Mouse (Mus musculus) T-helper 2 cell (primary cell): Measurements from ENCODE around the gene Shroom3.

Experiments used
- in situ Hi-C: fragments of 300-600 bp; cut with MboI, MseI; formaldehyde crosslinking; loops from one replicate; pipeline ENCODE4 v1.15.1; 2025; ENCODE audit warnings: high pct_unique_total_duplicates

The Shroom3 gene

GRCm38 (mm10) chr5:92751488-92751887 is 68.3 kb downstream of the Shroom3 start:
- in situ Hi-C loops, result no loop called here

- in situ Hi-C loops, result no loop called here
Measured at GRCm38 (mm10) chr5:92755241-92755775, 72.1 kb downstream of the Shroom3 start.

GRCm38 (mm10) chr5:92759156-92759745 is 76.0 kb downstream of the Shroom3 start:
- in situ Hi-C loops, result no loop called here

GRCm38 (mm10) chr5:92760542-92760941 is 77.3 kb downstream of the Shroom3 start:
- in situ Hi-C loops, result no loop called here

GRCm38 (mm10) chr5:92761615-92762353 is 78.5 kb downstream of the Shroom3 start:
- in situ Hi-C loops, result no loop called here

GRCm38 (mm10) chr5:92762425-92762824 is 79.2 kb downstream of the Shroom3 start:
- in situ Hi-C loops, result no loop called here

- in situ Hi-C loops, result no loop called here
Measured at GRCm38 (mm10) chr5:92763546-92763952, 80.3 kb downstream of the Shroom3 start.

GRCm38 (mm10) chr5:92766301-92766700 is 83.1 kb downstream of the Shroom3 start:
- in situ Hi-C loops, result no loop called here

GRCm38 (mm10) chr5:92767194-92767777 is 84.1 kb downstream of the Shroom3 start:
- in situ Hi-C loops, result no loop called here

- in situ Hi-C loops, result no loop called here
Measured at GRCm38 (mm10) chr5:92767857-92768291, 84.6 kb downstream of the Shroom3 start.

- in situ Hi-C loops, result no loop called here
Measured at GRCm38 (mm10) chr5:92773821-92774220, 90.6 kb downstream of the Shroom3 start.

- in situ Hi-C loops, result no loop called here
Measured at GRCm38 (mm10) chr5:92774419-92774818, 91.2 kb downstream of the Shroom3 start.

- in situ Hi-C loops, result no loop called here
Measured at GRCm38 (mm10) chr5:92774893-92775292, 91.7 kb downstream of the Shroom3 start.

- in situ Hi-C loops, result no loop called here
Measured at GRCm38 (mm10) chr5:92778395-92778794, 95.2 kb downstream of the Shroom3 start.

- in situ Hi-C loops, result no loop called here
Measured at GRCm38 (mm10) chr5:92781082-92781481, 97.8 kb downstream of the Shroom3 start.

- in situ Hi-C loops, result no loop called here
Measured at GRCm38 (mm10) chr5:92784037-92784860, 101.0 kb downstream of the Shroom3 start.

GRCm38 (mm10) chr5:92785870-92786436 is 102.7 kb downstream of the Shroom3 start:
- in situ Hi-C loops, result no loop called here

- in situ Hi-C loops, result no loop called here
Measured at GRCm38 (mm10) chr5:92788990-92789389, 105.8 kb downstream of the Shroom3 start.

GRCm38 (mm10) chr5:92796089-92796990 is 113.1 kb downstream of the Shroom3 start:
- in situ Hi-C loops, result no loop called here

GRCm38 (mm10) chr5:92797981-92798380 is 114.7 kb downstream of the Shroom3 start:
- in situ Hi-C loops, result no loop called here
